Mouse (Mus musculus): ENCODE measurements around the gene Tle4.

DNA sequence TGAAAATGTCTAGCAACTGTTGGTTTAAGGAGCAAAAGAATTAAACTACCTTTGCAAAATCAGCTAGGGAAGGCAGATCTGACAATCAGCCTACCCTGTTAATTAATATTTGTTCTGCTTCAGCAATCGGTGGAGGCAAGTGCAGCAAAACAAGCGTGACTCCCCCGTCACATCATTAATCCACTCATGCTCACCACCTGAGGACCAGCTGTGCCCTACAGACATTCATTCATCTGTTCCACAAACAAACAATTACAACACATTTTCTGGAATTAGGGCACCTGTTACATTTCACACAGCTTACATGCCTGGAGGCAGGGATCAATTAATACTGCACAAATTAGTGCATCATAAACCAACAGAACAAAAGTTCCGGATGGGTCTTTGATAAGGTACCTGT is 89.0 kb downstream of the Tle4 start:
- no peak for TF ChIP-seq CTCF (IDR thresholded peaks at IDR 0.05; ENCODE audit: insufficient read depth, low read length)
- no peak for TF ChIP-seq POLR2A (IDR thresholded peaks at IDR 0.05; ENCODE audit: borderline replicate concordance, extremely low read depth, low read depth, low read length)

Measured in lung, adult 2 months (tissue).